Mouse (Mus musculus) megakaryocyte, embryonic 14.5 days (primary cell): ENCODE measurements around the gene Tmem88.

Experiments used
- FLI1 ChIP-seq: IDR thresholded peaks from 2 replicates; pipeline ENCODE4 v1.6.1; 2012; ENCODE audit warnings: low read length, inconsistent platforms, mixed read lengths
- GATA1 ChIP-seq: IDR thresholded peaks from 3 replicates; pipeline ENCODE4 v1.6.1; 2012; ENCODE audit warnings: mixed read lengths, low read length, inconsistent platforms, borderline replicate concordance

DNA sequence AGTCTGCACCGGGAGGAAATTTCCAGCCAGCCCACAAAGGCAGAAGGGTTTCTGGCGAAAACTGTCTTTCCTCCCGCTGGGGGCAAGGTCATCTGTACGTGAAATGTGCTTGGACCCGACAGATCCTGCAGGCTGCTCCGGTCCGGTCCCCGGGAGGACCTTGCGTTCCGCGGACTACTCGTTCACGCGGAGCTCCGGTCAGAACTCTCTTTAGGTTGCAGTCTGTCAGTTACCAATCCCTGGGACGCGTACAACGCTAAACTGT, 11.9 kb upstream of the Tmem88 start:
- TF ChIP-seq GATA1 (no peak), FLI1 (no peak)
